In genomic region chr6:71925233-71925632, GRCm38 (mm10) we compare ENCODE assay signal across 7 mouse cellular contexts. TPM values are rescaled to one million over a fixed set of nuclear protein-coding genes. Genes with fewer than 3 reads are reported as not detected.
DNase-seq lines count a peak whose midpoint lies in the region; ATAC-seq and TF ChIP-seq lines count a peak whose summit lies in the region.
"Not testable (repeated sequence)": the region's sequence is repeated elsewhere in the genome, so short reads cannot be mapped to it uniquely, and the experiment has no call there.

No protein-coding gene starts in this region.

- not testable (repeated sequence) for H3K27me3 ChIP-seq in MEL (ENCODE audit: control insufficient read depth in 1 of 2, insufficient read depth in 2 of 2, low read length in 2 of 2)

- not testable (repeated sequence) for TF ChIP-seq CTCF in MEL (IDR thresholded peaks at IDR 0.05 in 2 of 3, conservative IDR thresholded peaks at IDR 0.05 in 1 of 3; ENCODE audit: control insufficient read depth in 1 of 3, insufficient read depth in 1 of 3, low read depth in 2 of 3, low read length in 3 of 3, poor library complexity in 1 of 3, severe bottlenecking in 1 of 3); bone marrow, adult 2 months (IDR thresholded peaks at IDR 0.05; ENCODE audit: control insufficient read depth, insufficient read depth, low read length)

- not testable (repeated sequence) for H3K9ac ChIP-seq in MEL (ENCODE audit: control insufficient read depth, low read depth, low read length, poor library complexity, severe bottlenecking)

- not testable (repeated sequence) for H3K4me1 ChIP-seq in MEL (ENCODE audit: control insufficient read depth in 1 of 2, insufficient read depth in 2 of 2, low read length in 2 of 2); bone marrow, adult 2 months (ENCODE audit: control insufficient read depth, insufficient read depth, low read length)

- H3K9me3 ChIP-seq in MEL (replicated peaks; ENCODE audit: insufficient read depth, low read length), result not testable (repeated sequence)

- H3K36me3 ChIP-seq in MEL (ENCODE audit: control insufficient read depth in 1 of 2, insufficient read depth in 2 of 2, low read length in 2 of 2), result peaks cover 0 to 20% of the 10 kb centered on the region in 2 experiments; a peak in 2 of 4 replicates

- peak; percentile 46 for ATAC-seq in CD4-positive, CD25-positive, alpha-beta regulatory T cell, adult 4 months
- ATAC-seq in granulocyte monocyte progenitor cell, adult 5-6 weeks (replicated peaks; ENCODE audit: poor library complexity, severe bottlenecking), result peak; percentile 49
- ATAC-seq in megakaryocyte, adult 5-6 weeks (ENCODE audit: poor library complexity, severe bottlenecking), result peak; percentile 34

- 33% methylated on average over 5 of the region's 5 CpGs for WGBS in bone marrow, adult 2 months

- DNase-seq in 416B (ENCODE audit: low read depth), result peak; percentile 78
- DNase-seq in MEL (ENCODE audit: low read depth, low spot score), result peak; percentile 27
- peak; percentile 8 for DNase-seq in retina, postnatal 1 day

- H3K27ac ChIP-seq in MEL (ENCODE audit: control insufficient read depth, low read depth, low read length), result not testable (repeated sequence)
- peak overlapping the region; percentile 11; the same call in 1 of the 2 replicates for H3K27ac ChIP-seq in bone marrow, adult 2 months (ENCODE audit: control insufficient read depth, insufficient read depth, low read depth, low read length, poor library complexity)

- TF ChIP-seq POLR2A in MEL (IDR thresholded peaks at IDR 0.05; ENCODE audit: control insufficient read depth in 1 of 2, insufficient read depth in 1 of 2, low read depth in 1 of 2, low read length in 2 of 2, poor library complexity in 1 of 2); bone marrow, adult 2 months (IDR thresholded peaks at IDR 0.05; ENCODE audit: borderline replicate concordance, control insufficient read depth, low read depth, low read length): not testable (repeated sequence)

- H3K79me2 ChIP-seq in MEL (ENCODE audit: control insufficient read depth, insufficient read depth, low read length, poor library complexity), result not testable (repeated sequence)

- TF ChIP-seq EP300 in MEL (IDR thresholded peaks at IDR 0.05; ENCODE audit: low read depth in 1 of 2, low read length in 2 of 2), result not testable (repeated sequence)

- not testable (repeated sequence) for H3K4me3 ChIP-seq in MEL (ENCODE audit: control insufficient read depth in 1 of 2, insufficient read depth in 1 of 2, low read depth in 2 of 2, low read length in 2 of 2); bone marrow, adult 2 months (replicated peaks; ENCODE audit: control insufficient read depth, low read depth, low read length)

- not testable (repeated sequence) for TF ChIP-seq RAD21 in MEL (IDR thresholded peaks at IDR 0.05; ENCODE audit: low read depth, low read length)

TF ChIP-seq in MEL, 35 proteins besides CTCF, POLR2A, EP300 and RAD21:
- TF ChIP-seq RCOR1 (IDR thresholded peaks at IDR 0.05; ENCODE audit: low read depth, low read length), result peak; percentile 91
- TF ChIP-seq TAL1 (IDR thresholded peaks at IDR 0.05; ENCODE audit: low read length), result peak; percentile 25; the same call in 1 of the 2 replicates

RNA-seq across cellular contexts. Expression of gene Polr1a, which starts 16.4 kb away (rescaled TPM):
- polyA plus RNA-seq in CD4-positive, CD25-positive, alpha-beta regulatory T cell, adult 4 months (2017; shearing (Covaris generic)), result 10 to 100 TPM; 22.7 to 37.1 TPM
- 66.8 and 68.4 TPM in 2 replicates for total RNA-seq in MEL (2012; rRNA removed)
- 100 to 1,000 TPM; 105 to 211 TPM for polyA plus RNA-seq in MEL (2012; ENCODE audit: insufficient read depth in 1 of 2, insufficient read length in 2 of 2, low read depth in 1 of 2, low replicate concordance in 2 of 2, missing spikeins in 1 of 2)
- 13.4 and 21.0 TPM in 2 replicates for polyA plus RNA-seq in bone marrow, adult 2 months (2011; ENCODE audit: insufficient read depth, insufficient read length, low replicate concordance, missing spikeins)
- 40.1 and 78.8 TPM in 2 replicates for total RNA-seq in granulocyte monocyte progenitor cell, adult 5-6 weeks (2014; fragmentation: Nextera tagmentation)
- total RNA-seq in granulocyte monocyte progenitor cell, adult 5-6 weeks (2017), result 83.1 and 91.6 TPM in 2 replicates
- total RNA-seq in megakaryocyte, adult 5-6 weeks (2015), result 17.3 and 20.6 TPM in 2 replicates
- total RNA-seq in megakaryocyte, adult 5-6 weeks (2017), result 32.2 and 52.7 TPM in 2 replicates

RNA-seq across cellular contexts. Expression of gene Ptcd3, which starts 16.7 kb away (rescaled TPM):
- 10 to 100 TPM; 92.3 to 95.6 TPM for polyA plus RNA-seq in CD4-positive, CD25-positive, alpha-beta regulatory T cell, adult 4 months (2017; shearing (Covaris generic))
- 89.6 and 93.5 TPM in 2 replicates for total RNA-seq in MEL (2012; rRNA removed)
- 100 to 1,000 TPM in 1 of 2 experiments, 10 to 100 TPM in 1; 94.3 to 156 TPM for polyA plus RNA-seq in MEL (2012; ENCODE audit: insufficient read depth in 1 of 2, insufficient read length in 2 of 2, low read depth in 1 of 2, low replicate concordance in 2 of 2, missing spikeins in 1 of 2)
- polyA plus RNA-seq in bone marrow, adult 2 months (2011; ENCODE audit: insufficient read depth, insufficient read length, low replicate concordance, missing spikeins), result 51.4 and 76.2 TPM in 2 replicates
- total RNA-seq in granulocyte monocyte progenitor cell, adult 5-6 weeks (2014; fragmentation: Nextera tagmentation), result 113 and 134 TPM in 2 replicates
- total RNA-seq in granulocyte monocyte progenitor cell, adult 5-6 weeks (2017), result 153 and 171 TPM in 2 replicates
- 49.9 and 52.8 TPM in 2 replicates for total RNA-seq in megakaryocyte, adult 5-6 weeks (2015)
- 63.1 and 72.9 TPM in 2 replicates for total RNA-seq in megakaryocyte, adult 5-6 weeks (2017)

Comparison
In these comparisons a context has a peak if more than half of its experiments do, and no peak if none do; other contexts are left out.
1. DNase-seq: peak in every context shown above with its lines; median percentile 78 in 416B; 27 in MEL; 8 in retina, postnatal 1 day.